ENCODE assay signal across 9 mouse cellular contexts in genomic region chr8:11010398-11010797, GRCm38 (mm10). TPM values are rescaled to one million over a fixed set of nuclear protein-coding genes. Genes with fewer than 3 reads are reported as not detected.
DNase-seq lines count a peak whose midpoint lies in the region; ATAC-seq and TF ChIP-seq lines count a peak whose summit lies in the region.
"Had no signal": no experiment of that assay in that cellular context is flagged by ENCODE, and none has a peak within 500 bp of the region (broad histone marks: within the 10 kb centered on the region; RNA-seq: fewer than 3 reads in every experiment).

No protein-coding gene starts in this region.

- 51% methylated on average over 11 of the region's 11 CpGs for WGBS in forebrain, embryonic 11.5 days
- 46% methylated on average over 11 of the region's 11 CpGs for WGBS in hindbrain, postnatal 0 days
- 57% methylated on average over 11 of the region's 11 CpGs for WGBS in midbrain, embryonic 14.5 days

- no peaks in the 10 kb centered on the region for H3K9me3 ChIP-seq in forebrain, embryonic 11.5 days (ENCODE audit: control insufficient read depth, low read length)
- no peaks in the 10 kb centered on the region for H3K9me3 ChIP-seq in hindbrain, postnatal 0 days (ENCODE audit: low read length)
- H3K9me3 ChIP-seq in midbrain, embryonic 14.5 days (ENCODE audit: control insufficient read depth, low read length), result no peaks in the 10 kb centered on the region

- no peaks in the 10 kb centered on the region for H3K36me3 ChIP-seq in forebrain, embryonic 11.5 days (ENCODE audit: control insufficient read depth, insufficient read depth, low read length)
- H3K36me3 ChIP-seq in hindbrain, postnatal 0 days (ENCODE audit: insufficient read depth, low read length), result no peaks in the 10 kb centered on the region
- H3K36me3 ChIP-seq in midbrain, embryonic 14.5 days (ENCODE audit: control insufficient read depth, insufficient read depth, low read length), result 0 out of 2 replicates have a peak, but pooled peaks cover 3% of the 10 kb centered on the region

- H3K9ac ChIP-seq in forebrain, embryonic 11.5 days (ENCODE audit: low read length), result peak overlapping the region; percentile 86; the same call in 1 of the 2 replicates
- H3K9ac ChIP-seq in hindbrain, postnatal 0 days (replicated peaks; ENCODE audit: low read length), result no peak overlapping the region
- H3K9ac ChIP-seq in midbrain, embryonic 14.5 days (replicated peaks; ENCODE audit: low read length), result peak overlapping the region; percentile 94; the same call in 1 of the 2 replicates

- no peak for TF ChIP-seq CTCF in layer of hippocampus, adult 2 months (conservative IDR thresholded peaks at IDR 0.05)
- TF ChIP-seq CTCF in hindbrain, postnatal 0 days (IDR thresholded peaks at IDR 0.05; ENCODE audit: low read depth), result no peak

- no peaks in the 10 kb centered on the region; the same call in 1 of the 2 replicates for H3K27me3 ChIP-seq in forebrain, embryonic 11.5 days (ENCODE audit: control insufficient read depth, insufficient read depth, low read length)
- H3K27me3 ChIP-seq in hindbrain, postnatal 0 days (ENCODE audit: insufficient read depth, low read length), result no peaks in the 10 kb centered on the region
- H3K27me3 ChIP-seq in midbrain, embryonic 14.5 days (ENCODE audit: control insufficient read depth, insufficient read depth, low read length), result no peaks in the 10 kb centered on the region
- H3K27me3 ChIP-seq: Patski had no signal

- H3K4me3 ChIP-seq in layer of hippocampus, adult 2 months, result peak overlapping the region; percentile 91
- no peak overlapping the region for H3K4me3 ChIP-seq in forebrain, embryonic 11.5 days (ENCODE audit: low read depth, low read length)
- no peak overlapping the region for H3K4me3 ChIP-seq in hindbrain, postnatal 0 days (ENCODE audit: low read length)
- H3K4me3 ChIP-seq in midbrain, embryonic 14.5 days (replicated peaks; ENCODE audit: low read depth, low read length), result peak overlapping the region; percentile 78

- DNase-seq in layer of hippocampus, adult 2 months (ENCODE audit: low spot score in 2 of 2), result no peak
- no peak for DNase-seq in layer of hippocampus, postnatal 10 days (ENCODE audit: low spot score in 2 of 2)
- no peak for DNase-seq in forebrain, embryonic 11.5 days (ENCODE audit: low spot score)
- peak; percentile 12 for DNase-seq in hindbrain, postnatal 0 days (ENCODE audit: low spot score)
- DNase-seq in midbrain, embryonic 14.5 days, result no peak
- no peak for DNase-seq in urinary bladder, postnatal 25 days (ENCODE audit: low spot score)
- no peak for DNase-seq in MN1 (ENCODE audit: low spot score)
- no peak for DNase-seq in adrenal gland, postnatal 36 days

- H3K4me2 ChIP-seq in forebrain, embryonic 11.5 days (ENCODE audit: low read depth, low read length, severe bottlenecking), result no peak overlapping the region; the same call in 1 of the 2 replicates
- H3K4me2 ChIP-seq in hindbrain, postnatal 0 days (ENCODE audit: low read depth, low read length), result peak overlapping the region; percentile 88
- H3K4me2 ChIP-seq in midbrain, embryonic 14.5 days (ENCODE audit: low read length), result peak overlapping the region; percentile 83

- H3K4me1 ChIP-seq in forebrain, embryonic 11.5 days (replicated peaks; ENCODE audit: control insufficient read depth, insufficient read depth, low read length), result peaks cover 15% of the 10 kb centered on the region
- H3K4me1 ChIP-seq in hindbrain, postnatal 0 days (ENCODE audit: insufficient read depth, low read length), result peaks cover 19% of the 10 kb centered on the region
- H3K4me1 ChIP-seq in midbrain, embryonic 14.5 days (ENCODE audit: control insufficient read depth, insufficient read depth, low read length), result peaks cover 27% of the 10 kb centered on the region

- peak overlapping the region; percentile 98 for H3K27ac ChIP-seq in layer of hippocampus, adult 2 months
- H3K27ac ChIP-seq in forebrain, embryonic 11.5 days (ENCODE audit: low read depth, low read length), result no peak overlapping the region
- peak overlapping the region; percentile 100; the same call in 1 of the 2 replicates for H3K27ac ChIP-seq in hindbrain, postnatal 0 days
- H3K27ac ChIP-seq in midbrain, embryonic 14.5 days (replicated peaks; ENCODE audit: low read depth, low read length), result 0 out of 2 replicates have a peak overlapping the region, but pooled peaks have one; percentile 20

- ATAC-seq in forebrain, embryonic 11.5 days (replicated peaks; ENCODE audit: low FRiP score), result no peak
- ATAC-seq in hindbrain, postnatal 0 days, result no peak
- no peak for ATAC-seq in midbrain, embryonic 14.5 days (ENCODE audit: low FRiP score, low TSS enrichment)
- ATAC-seq: Patski had no signal

RNA-seq across cellular contexts. Expression of gene Irs2, which starts 2.1 kb away (rescaled TPM):
- 10 to 100 TPM; 74.3 to 74.9 TPM for total RNA-seq in layer of hippocampus, adult 2 months (2021)
- total RNA-seq in layer of hippocampus, postnatal 10 days (2021), result 10 to 100 TPM; 44.9 to 54.0 TPM
- polyA plus RNA-seq in forebrain, embryonic 11.5 days (2014; fragmentation: Nextera tagmentation; extraction: Ambion mirVana), result 6.6 and 7.7 TPM in 2 replicates
- total RNA-seq in hindbrain, postnatal 0 days (2014; rRNA removed), result 42.4 and 53.2 TPM in 2 replicates
- polyA plus RNA-seq in hindbrain, postnatal 0 days (2015; fragmentation: Nextera tagmentation; extraction: Ambion mirVana), result 6.3 and 7.3 TPM in 2 replicates
- polyA plus RNA-seq in midbrain, embryonic 14.5 days (2014; fragmentation: Nextera tagmentation; extraction: Ambion mirVana), result 5.2 and 5.4 TPM in 2 replicates
- 10 to 100 TPM; 47.4 to 60.1 TPM for total RNA-seq in adrenal gland, postnatal 36 days (2021)

Comparison
In these comparisons a context has a peak if more than half of its experiments do, and no peak if none do; other contexts are left out.
1. H3K4me3 ChIP-seq: peak in layer of hippocampus, adult 2 months (single experiment) and midbrain, embryonic 14.5 days (single experiment); none in forebrain, embryonic 11.5 days (single experiment) and hindbrain, postnatal 0 days (single experiment).